Mouse (Mus musculus) B cell, adult 2 months (primary cell): ENCODE results near the gene Tpm4.

ENCODE experiments used
- DNase-seq, 2 experiments: peaks; one replicate each; pipeline ENCODE4 v3.0.0; 2022

Tpm4 gene

GRCm38 (mm10) chr8:72190215-72190539 is 55.4 kb downstream of the Tpm4 start:
- DNase-seq: peak; percentile 66 to 67

GRCm38 (mm10) chr8:72192065-72192464 is 57.3 kb downstream of the Tpm4 start:
- no peak for DNase-seq

- no peak for DNase-seq
Observed at GRCm38 (mm10) chr8:72197997-72198396, 63.2 kb downstream of the Tpm4 start.
